Mouse (Mus musculus) heart, embryonic 14.5 days (tissue): Measurements from ENCODE around the gene Spdl1. TPM values are rescaled to one million over a fixed set of nuclear protein-coding genes. Genes with fewer than 3 reads are reported as not detected.

ENCODE experiments used
- ATAC-seq: fragments of 200-750 bp; cut with Nextera tagmentation; 2 replicates; pipeline ENCODE4 v1.8.0; 2017; ENCODE audit warnings: low read depth, moderate TSS enrichment; ENCODE audit not compliant: insufficient number of reproducible peaks, insufficient read depth, low FRiP score
- H3K27ac ChIP-seq, 2 experiments: fragments of 200-500 bp in 1 of 2; fragments of 300-500 bp in 1 of 2; sonication (generic) in 1 of 2; replicated peaks in 1 of 2; 2 replicates each; pipeline ENCODE4 v1.5.1; 2012 to 2014; ENCODE audit warnings: low read depth in 2 of 2, low read length in 2 of 2, control low read depth in 1 of 2, mild to moderate bottlenecking in 1 of 2, mixed read lengths in 1 of 2; ENCODE audit not compliant: control insufficient read depth in 1 of 2, insufficient read depth in 1 of 2
- H3K27me3 ChIP-seq: fragments of 300-500 bp; sonication (generic); 2 replicates; pipeline ENCODE4 v1.6.1; 2014; ENCODE audit warnings: mild to moderate bottlenecking, low read length, control low read depth; ENCODE audit not compliant: control insufficient read depth, insufficient read depth
- H3K36me3 ChIP-seq: fragments of 300-500 bp; sonication (generic); 2 replicates; pipeline ENCODE4 v1.6.1; 2014; ENCODE audit warnings: mild to moderate bottlenecking, control low read depth, low read length, mixed read lengths; ENCODE audit not compliant: control insufficient read depth, insufficient read depth
- H3K4me1 ChIP-seq, 2 experiments: fragments of 200-500 bp in 1 of 2; fragments of 300-500 bp in 1 of 2; sonication (generic) in 1 of 2; 2 replicates each; pipeline ENCODE4 v1.6.1; 2012 to 2014; ENCODE audit warnings: low read length in 2 of 2, control low read depth in 1 of 2, mixed read lengths in 1 of 2; ENCODE audit not compliant: control insufficient read depth in 2 of 2, insufficient read depth in 2 of 2
- H3K4me2 ChIP-seq: fragments of 300-500 bp; sonication (generic); 2 replicates; pipeline ENCODE4 v1.6.1; 2014; ENCODE audit warnings: mild to moderate bottlenecking, low read length
- H3K4me3 ChIP-seq, 2 experiments: fragments of 200-500 bp in 1 of 2; fragments of 300-500 bp in 1 of 2; sonication (generic) in 1 of 2; 2 replicates each; pipeline ENCODE4 v1.5.1; 2012 to 2014; ENCODE audit warnings: low read length in 2 of 2, mild to moderate bottlenecking in 2 of 2, control low read depth in 1 of 2, low read depth in 1 of 2, moderate library complexity in 1 of 2; ENCODE audit not compliant: control insufficient read depth in 1 of 2, insufficient read depth in 1 of 2
- H3K9ac ChIP-seq: fragments of 300-500 bp; sonication (generic); 2 replicates; pipeline ENCODE4 v1.6.1; 2014; ENCODE audit warnings: mild to moderate bottlenecking, low read length
- H3K9me3 ChIP-seq: fragments of 300-500 bp; sonication (generic); 2 replicates; pipeline ENCODE4 v1.6.1; 2016; ENCODE audit warnings: low read length, control low read depth; ENCODE audit not compliant: control insufficient read depth
- WGBS: fragments of 180-500 bp; shearing (Covaris S2); extraction: QIAGEN DNeasy Blood & Tissue Kit; methylation state at CpG from one replicate; pipeline ENCODE4 v1.1.7; 2014; 5-methylcytosine and 5-hydroxymethylcytosine counted together
- polyA plus RNA-seq: library from polyadenylated mRNA; unstranded; fragments of >200 nt; fragmentation: Nextera tagmentation; extraction: Ambion mirVana; gene quantifications from 2 replicates; pipeline ENCODE4 v1.2.1, GENCODE M21; 2014

Gene Spdl1
- polyA plus RNA-seq, 1 experiment from 2014 or later, result 13.1 TPM

DNA sequence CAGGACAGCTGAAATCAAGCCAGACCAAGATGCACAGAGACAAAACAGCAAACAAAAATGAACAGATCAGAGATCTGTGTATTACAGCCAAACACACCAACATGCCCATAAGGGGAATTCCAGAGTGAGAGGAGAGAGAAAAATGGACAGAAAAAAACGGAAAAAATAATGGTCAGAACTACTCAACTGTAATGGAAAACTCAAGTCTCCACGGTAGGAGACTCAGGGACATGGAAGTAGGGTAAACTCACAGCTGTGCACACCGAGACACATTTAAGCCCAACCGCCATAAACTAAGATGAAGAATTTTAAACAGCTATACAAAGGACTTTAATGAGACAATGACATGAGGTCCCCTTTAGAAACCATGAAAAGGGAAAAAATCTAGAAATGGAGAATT lies 73.9 kb downstream of the Spdl1 start:
- no peak for ATAC-seq
- Histone ChIP-seq H3K9ac (no peak overlapping the region), H3K4me2 (no peak overlapping the region), H3K27ac (no peak overlapping the region), H3K9me3 (no peaks in the 10 kb centered on the region), H3K4me1 (no peaks in the 10 kb centered on the region), H3K4me3 (no peak overlapping the region), H3K27me3 (no peaks in the 10 kb centered on the region), H3K36me3 (no peaks in the 10 kb centered on the region)
- WGBS, result 79% methylated on average over 4 of the region's 4 CpGs

Other genes starting within 250 kb of the Spdl1 start
- 1.1 and 1.6 TPM in 2 replicates for gene Dock2, start 49.7 kb downstream of the Spdl1 start, polyA plus RNA-seq